Mouse (Mus musculus) liver, embryonic 14.5 days (tissue): ENCODE data around the gene Dcun1d5.

Experiments
- CTCF ChIP-seq: IDR thresholded peaks from 2 replicates; pipeline ENCODE4 v1.5.1; 2016; ENCODE audit warnings: antibody characterized with exemption, low read depth, control low read depth
- EP300 ChIP-seq: IDR thresholded peaks from 2 replicates; pipeline ENCODE4 v1.6.1; 2016; ENCODE audit warnings: antibody characterized with exemption, low read depth

DNA sequence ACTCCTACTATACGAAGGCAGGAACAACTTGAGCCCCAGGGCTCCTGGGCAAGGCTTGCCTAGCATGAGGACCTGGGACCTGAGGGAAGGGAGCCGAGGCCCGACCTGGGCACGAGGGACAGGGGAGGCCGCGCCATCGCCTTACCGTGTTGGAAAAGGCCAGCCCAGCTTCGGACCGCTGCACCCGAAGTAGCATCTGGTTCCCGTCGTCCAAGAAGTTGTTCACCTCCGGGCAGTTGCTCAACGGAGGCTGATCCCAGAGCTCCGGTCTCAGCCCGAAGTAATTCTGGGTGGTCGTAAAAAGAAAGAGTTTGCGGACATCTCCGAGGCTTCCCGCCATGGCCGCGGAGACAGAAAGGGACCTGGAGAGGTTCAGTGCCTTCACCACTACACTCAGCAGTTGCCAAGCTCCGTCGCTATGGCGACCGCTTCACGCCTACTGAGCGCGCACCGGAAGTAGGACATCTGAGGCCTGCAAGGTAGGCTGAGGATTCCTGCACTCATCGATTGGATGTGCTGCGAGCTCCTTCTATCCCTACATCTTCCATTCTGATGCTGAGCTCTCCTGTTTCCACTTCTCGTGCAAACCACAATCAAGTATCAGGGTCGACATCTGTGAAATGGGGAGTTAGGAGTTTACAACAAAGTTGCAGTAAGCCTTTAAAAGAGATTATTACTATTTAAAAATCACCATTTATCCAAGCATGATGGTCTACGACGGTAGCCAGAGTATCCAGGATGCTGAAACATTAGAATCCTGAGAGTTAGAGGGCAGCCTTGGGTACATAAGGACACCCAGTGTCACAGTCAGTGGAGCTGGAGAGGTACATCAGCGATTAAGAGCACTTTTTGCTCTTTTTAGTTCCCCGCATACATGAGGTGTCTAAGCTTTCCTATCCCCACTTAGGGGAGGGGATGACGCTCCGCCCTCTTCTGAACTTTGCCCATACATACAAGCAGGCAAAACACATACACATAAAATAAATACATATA, 7.4 kb upstream of the Dcun1d5 start:
- TF ChIP-seq CTCF, result no peak
- TF ChIP-seq EP300, result no peak
